Mouse (Mus musculus) neutrophil, adult 65 days (primary cell): ENCODE results near the gene Myog. TPM values are rescaled to one million over a fixed set of nuclear protein-coding genes. Genes with fewer than 3 reads are reported as not detected.

Source experiments
- total RNA-seq: library from RNA; stranded (reverse); gene quantifications from 2 replicates; pipeline ENCODE4 v1.2.4, GENCODE M21; 2023

The Myog gene
- not detected in 2 replicates for total RNA-seq

GRCm38 (mm10) chr1:134289598-134290099 lies at the start of gene Myog:
Myog (plus strand) TSS chr1:134289989.

GRCm38 (mm10) chr1:134332770-134333271 lies 43.0 kb downstream of the Myog start, which contains the start of gene Ppfia4:
Ppfia4 (minus strand) TSS chr1:134332928.

Other genes with a start within 250 kb of the Myog start
- gene Btg2, start 210.9 kb upstream of the Myog start, total RNA-seq, result 587 and 593 TPM in 2 replicates
- gene Chit1, start 178.7 kb upstream of the Myog start, total RNA-seq, result 25.4 and 28.8 TPM in 2 replicates
- gene Chil1, start 107.8 kb upstream of the Myog start, total RNA-seq, result 576 and 719 TPM in 2 replicates
- 0.19 and 0.84 TPM in 2 replicates for gene Mybph, start 96.5 kb upstream of the Myog start, total RNA-seq
- not detected in 2 replicates for gene Adora1, start 54.6 kb upstream of the Myog start, total RNA-seq
- 6.5 and 8.7 TPM in 2 replicates for gene Ppfia4, start 42.9 kb downstream of the Myog start, total RNA-seq
- 50.6 and 88.1 TPM in 2 replicates for gene Tmem183a, start 72.0 kb downstream of the Myog start, total RNA-seq
- gene 4933406M09Rik, start 96.0 kb downstream of the Myog start, total RNA-seq, result not detected in 2 replicates
- gene Cyb5r1, start 115.6 kb downstream of the Myog start, total RNA-seq, result 65.4 and 71.9 TPM in 2 replicates
- gene Adipor1, start 125.4 kb downstream of the Myog start, total RNA-seq, result 495 and 609 TPM in 2 replicates
- 29.9 and 31.7 TPM in 2 replicates for gene Klhl12, start 165.5 kb downstream of the Myog start, total RNA-seq
- gene Rabif, start 204.7 kb downstream of the Myog start, total RNA-seq, result 17.1 and 18.8 TPM in 2 replicates